Mouse (Mus musculus) cortical plate, adult 2 months (tissue): ENCODE measurements around the gene 4933428G20Rik.

Experiments
- CTCF ChIP-seq: fragments of 200-500 bp; IDR thresholded peaks from 2 replicates; pipeline ENCODE4 v1.5.1; 2011; ENCODE audit warnings: mild to moderate bottlenecking, control low read depth, low read length; ENCODE audit not compliant: insufficient read depth; ENCODE audit errors: extremely low read depth
- POLR2A ChIP-seq: fragments of 200-500 bp; IDR thresholded peaks from 2 replicates; pipeline ENCODE4 v1.6.1; 2011; ENCODE audit warnings: mild to moderate bottlenecking, low read length, control low read depth; ENCODE audit not compliant: insufficient read depth; ENCODE audit errors: extremely low read depth

- TF ChIP-seq CTCF (no peak), POLR2A (no peak)
These were observed 35.1 kb upstream of the 4933428G20Rik start for GRCm38 (mm10) chr11:97535308-97535630.
